Mouse (Mus musculus) megakaryocyte, adult 5-6 weeks (primary cell): ENCODE results near the gene Ror1. TPM values are rescaled to one million over a fixed set of nuclear protein-coding genes. Genes with fewer than 3 reads are reported as not detected.

Experiments used
- ATAC-seq: 2 replicates; pipeline ENCODE4 v1.8.0; 2016; ENCODE audit warnings: mild to moderate bottlenecking, inconsistent platforms; ENCODE audit not compliant: poor library complexity, severe bottlenecking
- total RNA-seq, 2 experiments: library from RNA; stranded (forward) in 1 of 2; stranded (reverse) in 1 of 2; fragments of 153-499, 151-499 nt in 1 of 2; fragments of 221-1000, 200-1000 nt in 1 of 2; gene quantifications; 2 replicates each; pipeline versions ENCODE4 v1.2.3 to v1.2.4; 2015 to 2017

Gene Ror1
- total RNA-seq, 2 experiments from 2014 or later: 0.07 to 0.11 TPM

DNA sequence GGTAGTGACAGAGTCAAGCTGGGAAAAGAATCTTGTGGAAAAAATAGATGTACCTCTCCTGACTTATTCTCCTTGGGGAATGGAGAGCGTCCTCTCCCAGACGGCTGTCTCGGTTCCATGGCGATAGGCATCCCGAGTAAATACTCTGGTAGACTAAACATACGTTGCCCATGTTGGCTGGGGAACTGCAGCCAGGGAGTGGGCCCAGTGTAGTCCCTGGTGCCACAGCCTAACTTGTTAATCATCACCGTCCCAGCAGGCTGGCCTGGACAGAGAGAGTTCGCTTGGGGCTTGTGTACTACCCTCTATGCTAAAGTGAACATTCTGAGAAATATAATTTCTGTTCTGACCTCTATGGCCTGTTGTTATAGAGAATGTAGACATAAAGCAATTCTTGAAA, 148.7 kb downstream of the Ror1 start:
- no peak for ATAC-seq

DNA sequence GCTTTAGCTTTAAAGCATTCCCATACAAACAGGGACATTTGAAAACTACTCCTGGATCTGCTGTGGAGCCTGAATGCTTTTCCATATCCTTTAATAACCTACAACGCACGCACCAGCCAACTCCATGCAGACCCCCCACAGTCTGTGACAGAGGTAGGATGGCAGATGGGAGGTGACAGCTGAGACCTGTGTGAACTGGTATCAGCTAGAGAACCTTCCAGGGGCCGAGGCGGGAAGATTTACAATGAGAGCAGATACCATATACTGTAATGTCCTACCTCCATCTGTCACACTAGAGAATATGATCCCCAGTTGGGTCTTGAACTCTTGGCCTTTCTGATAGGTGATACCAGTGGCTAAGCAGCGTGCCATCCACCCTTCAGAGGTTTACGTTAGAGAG, 149.1 kb downstream of the Ror1 start:
- ATAC-seq: no peak

DNA sequence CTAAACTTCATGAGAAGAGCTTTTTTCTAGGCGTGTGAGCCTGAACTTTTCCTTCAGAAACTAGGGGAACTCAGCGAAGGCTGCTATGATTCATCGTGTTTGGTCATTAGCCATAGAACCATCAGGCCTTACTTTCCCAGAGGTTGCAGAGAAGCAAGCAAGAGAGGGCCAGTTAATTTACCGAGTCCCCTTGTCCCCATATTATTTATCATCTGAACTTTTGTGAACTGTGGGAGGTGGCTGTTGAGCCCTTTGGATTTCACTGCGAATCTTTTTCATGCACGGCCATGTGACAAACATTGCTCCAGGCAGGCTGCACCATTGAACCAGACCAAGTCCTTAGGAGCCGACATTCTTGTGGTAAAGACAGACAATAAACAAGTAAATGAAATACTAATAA, 152.2 kb downstream of the Ror1 start:
- ATAC-seq: no peak

DNA sequence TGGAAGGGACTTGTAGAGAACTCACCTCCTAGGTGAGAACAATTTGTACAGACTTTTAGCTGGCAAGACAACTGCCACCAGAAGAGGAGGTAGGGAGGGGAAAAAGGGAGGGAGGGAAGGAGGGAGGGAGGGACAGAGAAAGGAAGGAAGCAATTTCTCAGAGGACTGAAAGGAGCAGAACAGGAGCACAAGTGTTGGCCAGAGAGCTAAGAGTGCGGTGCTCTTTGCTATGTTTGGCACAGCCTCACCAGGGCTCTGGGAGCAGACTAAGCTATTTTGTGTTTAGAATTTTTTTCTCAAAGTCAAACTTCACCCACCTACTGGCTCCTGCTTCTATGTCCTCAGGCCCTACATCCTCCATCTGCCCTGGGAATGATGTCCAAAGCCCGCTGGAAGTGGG, 152.7 kb downstream of the Ror1 start:
- no peak for ATAC-seq

DNA sequence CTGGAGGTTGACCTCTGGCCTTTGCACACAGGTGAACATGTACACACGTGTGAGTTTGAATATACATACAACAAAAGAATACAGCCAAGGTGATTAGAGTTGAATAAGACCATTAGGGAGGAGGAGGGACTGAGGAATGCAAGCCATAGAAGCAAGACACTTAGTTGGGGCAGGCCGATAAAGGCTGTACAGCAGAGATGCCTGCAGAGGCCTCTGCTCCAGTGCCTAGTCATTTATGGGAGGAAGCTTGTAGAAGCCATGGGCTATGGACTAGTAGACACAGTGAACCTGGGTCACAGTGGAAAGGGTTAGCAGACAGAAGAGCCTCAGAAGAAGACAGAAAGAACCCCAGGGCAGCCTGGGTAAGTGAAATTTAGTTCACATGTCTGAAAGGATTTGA, 155.7 kb downstream of the Ror1 start:
- no peak for ATAC-seq

DNA sequence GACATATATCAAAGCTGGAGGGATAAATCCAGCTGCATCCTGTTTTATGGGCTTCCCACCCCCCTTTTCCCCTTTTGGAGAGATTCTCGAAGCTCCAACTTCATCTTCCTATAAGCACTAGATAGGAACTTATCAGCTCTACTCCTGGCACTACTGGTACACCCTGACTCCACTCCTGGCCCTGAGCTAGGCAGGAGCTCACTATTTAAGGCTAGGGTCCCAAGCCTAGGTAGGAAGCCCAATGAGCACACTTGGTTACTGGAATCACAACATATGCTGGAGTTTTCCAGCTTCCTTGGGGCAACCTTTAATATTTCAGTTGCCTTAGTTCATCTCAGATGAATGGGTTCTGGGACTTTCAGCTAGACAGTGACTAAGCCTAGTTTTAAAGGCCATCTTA, 156.5 kb downstream of the Ror1 start:
- ATAC-seq: no peak

DNA sequence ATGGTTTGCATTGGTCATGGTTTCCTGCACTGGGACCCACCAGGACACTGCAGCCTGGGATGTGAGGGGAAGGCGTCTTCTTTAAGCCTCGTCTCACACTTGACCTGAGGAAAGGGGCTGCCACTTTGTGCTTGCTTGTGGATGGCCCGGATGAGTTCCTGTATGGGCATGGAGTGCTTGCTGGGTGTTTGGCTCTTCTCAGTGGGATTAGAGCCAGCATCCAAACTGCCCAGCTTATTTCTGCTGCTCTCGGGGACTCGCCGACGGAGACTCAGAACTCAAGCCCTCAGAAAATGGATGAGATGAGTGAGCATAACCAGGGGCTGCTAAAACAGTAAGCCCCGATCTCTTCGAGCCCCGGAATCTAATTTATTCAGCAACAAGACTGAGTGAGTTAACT, 157.1 kb downstream of the Ror1 start:
- ATAC-seq: no peak

DNA sequence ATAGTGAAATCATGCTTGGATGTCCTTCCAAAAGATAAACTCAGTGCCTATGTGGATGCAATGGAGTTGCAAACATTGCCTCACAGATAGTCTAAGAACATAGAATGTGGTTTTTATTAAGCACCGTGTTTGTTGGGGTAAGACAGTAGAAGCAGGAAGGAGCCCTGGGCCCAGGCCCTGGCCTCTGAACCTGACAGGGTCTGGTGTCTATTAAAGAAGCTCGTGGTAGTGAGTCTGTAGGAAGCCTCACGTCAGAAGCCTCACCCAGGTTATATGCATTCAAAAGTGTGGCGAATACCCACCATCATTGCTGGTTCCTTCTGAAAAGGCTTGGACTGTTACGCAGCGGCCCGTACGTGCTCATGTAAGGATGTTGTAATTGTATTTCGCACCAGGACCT, 157.8 kb downstream of the Ror1 start:
- ATAC-seq: no peak

DNA sequence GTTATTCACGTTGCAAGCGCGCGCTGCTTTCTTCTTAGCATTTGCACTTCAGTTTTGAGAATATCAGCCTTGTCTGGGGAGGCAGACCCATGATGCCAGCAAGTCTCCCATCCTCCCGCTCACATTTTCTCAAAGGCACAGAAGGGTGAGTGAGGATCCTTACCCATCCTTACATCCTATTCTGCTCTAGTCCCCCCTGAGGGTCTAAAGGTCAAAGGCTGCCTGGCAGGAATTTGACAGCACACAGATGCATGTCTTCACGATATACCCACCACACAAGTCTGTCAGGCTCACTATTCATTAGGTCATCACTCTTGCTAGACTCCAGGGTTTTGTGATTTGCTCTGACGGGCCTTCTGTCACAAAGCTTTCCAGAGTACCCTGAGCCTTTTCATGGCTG, 158.2 kb downstream of the Ror1 start:
- no peak for ATAC-seq

DNA sequence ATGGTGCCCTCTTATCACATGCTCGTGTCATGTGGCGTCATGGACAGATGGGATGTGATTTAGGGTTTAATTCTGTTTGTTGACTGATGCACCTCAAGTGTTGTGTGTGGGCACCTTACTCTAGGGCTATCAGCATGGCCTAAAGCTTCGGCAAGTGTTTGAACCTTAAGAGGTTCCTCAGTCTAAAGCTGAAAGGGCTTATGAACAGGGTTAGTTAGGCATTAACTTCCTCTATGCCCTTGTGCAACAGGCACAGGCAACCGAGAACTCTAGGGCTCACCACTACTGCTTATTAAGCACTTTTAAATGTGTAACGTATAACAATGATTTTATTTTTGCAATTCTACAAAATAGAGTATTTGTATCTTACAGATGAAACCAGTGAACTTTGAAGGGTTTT, 162.9 kb downstream of the Ror1 start:
- ATAC-seq: peak; percentile 80

DNA sequence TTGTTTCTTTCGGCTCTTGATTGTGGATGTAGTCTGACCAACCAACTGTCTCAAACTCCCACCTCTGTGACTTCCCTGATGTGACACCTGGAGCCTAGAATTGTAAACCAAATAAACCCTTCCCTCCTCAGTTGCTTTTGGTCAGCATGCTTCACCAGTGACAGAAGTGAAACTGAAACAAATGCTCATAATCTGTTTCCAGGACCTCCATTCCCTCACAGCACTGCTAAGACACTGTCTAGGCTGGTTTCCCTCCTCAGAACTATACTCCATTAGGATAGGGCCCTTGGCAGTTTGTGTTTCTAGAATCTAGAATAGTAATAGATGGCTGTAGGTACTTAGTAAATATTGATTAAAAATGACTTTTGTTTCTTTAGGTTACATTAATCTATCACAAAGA, 168.3 kb downstream of the Ror1 start:
- no peak for ATAC-seq

DNA sequence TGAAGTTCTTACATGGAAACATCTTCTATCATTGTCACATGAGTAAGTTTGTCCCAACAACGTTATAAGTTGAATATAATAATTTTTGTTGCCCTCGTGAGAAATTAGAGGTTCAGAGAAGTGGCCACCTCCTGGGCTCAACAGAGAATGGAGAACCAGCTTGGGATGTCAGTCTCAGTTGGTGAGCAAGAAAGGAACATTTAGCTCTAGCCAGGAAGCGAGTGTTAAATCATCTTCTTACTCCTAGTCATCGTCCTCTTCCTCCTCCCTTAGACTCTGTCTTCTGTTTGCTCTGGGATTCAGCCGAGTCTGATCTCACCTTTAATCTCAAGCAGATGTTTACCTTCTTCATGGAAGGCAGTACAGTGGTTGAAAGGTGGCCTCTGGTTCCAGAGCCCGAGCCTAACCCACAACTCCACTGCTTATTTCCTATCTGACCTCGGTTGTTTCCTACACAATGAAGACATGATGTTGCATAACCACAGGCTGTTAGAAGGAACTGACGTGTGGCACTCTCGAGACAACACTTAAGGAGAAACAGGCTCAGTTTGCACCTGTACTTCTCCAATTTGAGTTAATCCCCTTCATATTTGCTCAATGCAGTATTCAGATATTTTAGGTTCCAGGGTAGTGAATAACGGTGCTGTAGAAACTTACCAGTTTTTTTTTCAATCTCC, 175.6 kb downstream of the Ror1 start:
- ATAC-seq: peak; percentile 97

DNA sequence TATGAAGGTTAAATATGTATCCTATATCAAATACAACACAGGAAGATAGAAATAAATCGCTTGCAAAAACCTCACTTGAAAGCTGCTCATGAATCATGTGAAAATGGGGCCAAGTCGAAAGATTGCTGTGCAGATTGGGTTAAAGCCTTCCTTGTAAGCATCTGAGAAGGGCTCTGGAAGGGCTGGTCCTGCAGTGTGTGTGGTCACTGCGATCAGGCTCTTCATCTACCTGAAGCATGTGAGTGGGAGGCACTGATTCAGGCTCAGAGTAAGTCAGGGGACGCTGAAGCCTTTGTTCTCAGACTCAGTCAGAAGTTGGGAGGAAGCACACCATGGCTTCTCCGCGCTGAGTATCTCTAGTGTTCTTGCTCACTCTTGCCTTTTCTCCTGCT, 176.1 kb downstream of the Ror1 start:
- ATAC-seq: 0 out of 2 replicates have a peak, but pooled peaks have one; percentile 19

DNA sequence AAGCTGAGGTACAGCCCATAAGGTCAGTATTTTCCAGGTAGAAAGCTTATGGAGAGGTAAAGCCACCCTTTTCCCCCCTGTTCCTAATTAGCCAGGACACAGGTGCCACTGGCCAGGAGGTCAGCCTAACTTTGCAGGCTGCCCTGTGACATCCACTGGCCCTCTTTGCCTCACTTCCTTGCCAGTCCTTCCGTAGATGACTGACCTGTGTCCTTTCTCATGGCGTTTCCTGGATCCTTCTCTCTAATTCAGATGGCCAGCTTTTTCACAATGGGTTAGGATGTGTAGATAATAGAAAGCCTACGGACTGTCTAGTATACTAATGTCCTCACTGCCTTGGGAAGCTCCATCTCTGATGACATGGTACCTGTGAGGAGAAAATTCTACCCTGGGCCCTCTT, 177.8 kb downstream of the Ror1 start:
- no peak for ATAC-seq

DNA sequence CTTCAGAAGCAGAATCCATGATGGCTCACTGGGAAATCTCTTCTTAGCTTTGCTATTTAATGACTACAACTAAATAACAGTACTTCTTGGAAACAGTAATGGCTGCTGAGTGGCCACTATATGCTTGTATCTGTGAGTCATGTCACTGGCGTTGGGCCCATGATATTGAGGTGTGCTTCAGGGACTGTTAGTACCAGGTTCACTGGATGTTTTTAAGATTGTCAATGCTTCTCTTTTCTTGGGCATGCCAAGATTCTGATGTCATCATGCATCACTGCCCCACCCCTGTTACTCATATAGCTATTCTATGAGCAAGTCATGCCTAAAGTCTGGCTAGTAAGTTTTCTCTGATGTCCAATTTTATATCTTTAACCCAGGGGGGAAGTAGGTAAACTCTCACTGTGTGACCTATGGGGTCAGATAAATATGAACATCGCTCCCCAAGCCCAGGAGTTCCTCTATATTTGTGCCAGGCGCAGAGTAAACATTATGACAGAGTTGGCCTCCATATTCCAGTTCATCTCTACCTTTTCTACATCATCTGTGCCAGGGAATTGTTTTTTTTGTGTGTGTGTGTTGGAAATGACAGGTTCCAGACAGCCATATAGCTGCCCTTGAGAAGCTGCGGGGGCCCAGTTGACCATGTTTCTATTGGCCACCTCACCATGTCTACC, 178.4 kb downstream of the Ror1 start:
- ATAC-seq: no peak

DNA sequence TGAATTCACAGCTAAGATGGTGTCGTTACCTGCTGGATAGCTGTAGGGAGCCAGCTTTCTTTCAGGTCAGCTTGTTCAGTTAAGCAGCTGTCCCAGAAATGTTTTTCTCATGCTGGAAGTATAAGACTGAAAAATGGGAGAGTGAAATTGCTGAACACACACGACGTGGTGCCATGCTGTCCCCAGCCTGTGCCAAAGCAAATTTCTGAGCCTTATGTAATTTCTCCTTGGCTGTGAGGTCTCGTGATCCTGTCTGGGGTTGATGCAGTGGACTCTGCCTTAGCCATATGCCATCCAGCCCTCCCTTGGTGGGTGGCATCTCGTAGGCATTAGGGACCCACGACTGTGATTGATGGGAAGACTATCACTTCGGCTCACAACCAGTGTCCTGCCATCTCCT, 180.9 kb downstream of the Ror1 start:
- ATAC-seq: no peak

DNA sequence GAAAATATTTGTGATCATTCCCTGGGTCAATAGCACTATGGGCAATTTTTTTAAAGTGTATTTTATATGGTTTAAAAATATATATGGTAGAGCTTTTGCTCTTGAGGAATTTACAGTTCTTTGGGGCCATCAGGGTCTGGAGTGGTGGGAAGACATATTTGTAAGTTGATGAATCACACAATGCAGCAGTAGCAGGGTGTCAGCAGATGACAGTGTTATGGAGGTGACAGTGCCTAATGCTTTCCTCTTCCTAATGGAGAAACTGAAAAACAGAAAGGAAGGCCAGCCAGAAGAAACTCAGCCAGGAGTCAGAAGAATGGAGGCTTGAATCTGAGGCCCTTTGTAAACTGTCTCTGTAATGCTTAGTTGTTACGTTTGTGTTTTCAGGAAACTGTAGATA, 181.4 kb downstream of the Ror1 start:
- ATAC-seq: no peak

DNA sequence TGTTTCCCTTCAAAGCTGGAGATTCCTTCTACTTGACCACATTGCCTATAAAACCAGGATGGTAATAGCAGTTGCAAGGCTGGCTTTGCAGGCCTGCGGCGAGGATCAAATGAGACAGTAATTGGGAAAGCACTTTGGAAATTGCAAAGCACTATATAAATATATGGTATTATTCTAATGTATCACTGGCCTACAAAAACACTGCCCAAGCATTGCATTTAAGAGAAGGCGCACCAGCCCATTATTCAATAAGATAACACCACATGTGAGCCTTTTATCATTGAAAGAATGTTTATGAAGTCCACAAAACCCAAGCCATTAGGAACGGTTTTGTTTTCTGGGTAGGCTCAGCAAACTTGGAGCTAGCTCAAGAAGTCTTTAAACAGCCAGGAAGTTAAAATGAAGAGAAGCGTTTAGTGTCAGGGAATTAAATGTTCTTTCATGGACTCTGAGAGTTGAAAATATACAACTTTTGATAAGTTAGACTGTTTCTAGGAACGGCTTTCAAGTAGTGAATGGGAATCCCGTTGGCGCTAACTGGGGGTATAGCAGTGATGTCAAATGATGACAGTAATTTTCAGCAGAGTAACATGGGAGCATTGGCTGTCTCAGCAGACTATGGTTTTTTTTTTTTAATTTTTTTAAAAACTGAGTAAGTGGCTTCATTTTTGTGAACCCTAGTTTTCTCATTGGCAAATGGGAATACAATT, 187.7 kb downstream of the Ror1 start:
- no peak for ATAC-seq

DNA sequence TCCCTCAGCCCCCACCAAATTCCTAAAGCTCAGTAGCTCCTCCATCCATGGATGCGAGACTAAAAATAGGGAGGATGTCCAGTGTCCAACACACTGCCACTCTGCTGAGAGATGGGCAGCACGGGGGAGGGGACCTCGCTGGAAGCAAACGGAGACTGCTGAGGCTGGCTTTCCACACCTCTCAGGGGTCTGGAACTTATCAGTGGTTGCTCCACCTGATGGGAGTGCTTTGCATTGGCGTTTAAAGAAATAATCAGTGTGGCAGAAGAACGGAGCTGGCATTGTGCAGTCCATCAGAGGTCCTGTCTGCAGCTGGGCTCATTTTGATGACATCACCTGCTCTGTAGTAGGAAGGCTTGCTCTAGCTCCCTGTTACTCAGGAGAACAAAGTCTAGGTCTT, 188.9 kb downstream of the Ror1 start:
- no peak for ATAC-seq

DNA sequence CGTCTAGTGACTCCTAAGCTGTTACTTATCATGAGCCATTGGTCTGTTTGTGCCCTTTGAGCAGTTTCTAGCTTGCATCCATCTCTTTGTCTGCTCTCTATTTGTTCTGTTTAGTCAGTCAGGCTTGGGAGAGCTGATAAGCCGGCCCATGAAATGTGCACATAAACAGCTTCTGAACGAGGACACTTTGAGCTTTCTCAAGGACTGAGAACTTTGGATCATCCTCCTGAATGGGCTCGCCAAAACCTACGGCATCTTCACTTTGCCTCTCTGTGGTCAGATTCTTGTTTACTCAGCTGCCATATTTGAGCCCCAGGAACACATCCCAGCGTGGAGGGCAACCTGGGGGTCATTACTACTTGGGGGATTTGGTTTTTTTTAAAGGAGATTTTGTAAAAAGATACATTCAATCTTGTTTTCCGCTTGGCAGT, 190.5 kb downstream of the Ror1 start:
- ATAC-seq: no peak

DNA sequence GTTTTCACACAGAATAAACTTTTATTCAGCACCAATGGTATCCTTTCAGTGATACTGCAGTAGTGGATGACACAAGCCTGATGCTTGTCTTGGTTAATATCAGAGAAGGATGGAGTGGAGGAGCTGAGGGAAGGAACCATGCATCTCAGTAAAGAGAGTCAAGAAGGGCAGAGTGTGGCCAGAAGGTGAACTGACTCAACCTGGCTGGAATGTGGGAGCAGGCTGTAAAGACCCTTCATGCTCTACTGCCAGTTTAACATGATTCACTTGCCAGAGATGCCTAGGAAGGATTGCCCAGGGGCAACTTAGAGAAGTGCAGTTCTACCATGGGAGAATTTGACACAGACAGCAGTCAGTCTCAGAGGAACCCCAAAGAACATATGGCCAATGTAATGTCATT, 191.2 kb downstream of the Ror1 start:
- ATAC-seq: no peak

DNA sequence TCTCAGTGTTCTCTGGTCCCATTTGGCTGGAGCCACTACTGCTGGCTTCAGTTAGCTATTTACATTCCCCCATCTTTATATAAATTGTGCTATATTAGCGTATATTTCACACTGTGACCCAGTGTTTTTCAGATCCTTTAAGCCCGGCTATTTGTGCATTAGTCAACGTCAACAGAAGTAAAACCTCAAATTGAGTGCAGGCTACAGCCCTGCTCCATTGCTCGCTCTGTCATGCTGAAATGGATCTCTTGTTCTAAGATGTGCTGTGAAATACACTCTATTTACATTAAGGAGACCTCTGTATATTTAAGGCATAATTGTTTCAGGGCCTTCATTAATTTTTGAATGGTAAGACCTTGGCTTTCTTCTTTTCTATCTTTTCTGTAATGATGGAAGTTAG, 192.2 kb downstream of the Ror1 start:
- no peak for ATAC-seq
